ENCODE assay signal across 10 mouse cellular contexts in the genomic region with DNA sequence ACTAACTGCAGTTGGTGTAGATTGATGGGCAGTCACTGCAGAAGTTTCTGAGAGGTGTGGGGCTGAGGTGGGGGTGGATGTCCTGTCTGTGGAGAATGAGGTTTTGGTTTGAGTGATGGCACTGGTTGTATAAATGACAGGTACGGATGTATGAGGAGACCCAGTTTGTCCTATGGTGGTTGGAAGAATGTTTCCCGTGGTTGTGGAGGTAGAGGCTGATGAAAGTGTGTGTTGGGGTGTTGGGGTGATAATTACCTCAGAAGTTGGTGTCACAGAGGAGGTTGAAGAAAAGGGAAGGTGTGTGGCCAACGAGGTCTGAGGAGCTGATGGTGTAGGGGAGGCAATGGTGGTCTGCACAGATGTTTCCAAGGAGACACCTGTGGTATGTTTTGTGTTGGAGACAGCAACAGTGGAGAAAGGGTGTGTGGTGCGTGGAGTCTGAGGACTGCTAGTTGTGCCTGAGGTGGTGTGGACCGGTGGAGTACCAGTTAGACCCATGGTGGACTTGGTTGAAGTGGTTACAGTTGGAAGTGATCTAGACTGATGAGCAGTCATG. TPM values are rescaled to one million over a fixed set of nuclear protein-coding genes. Genes with fewer than 3 reads are reported as not detected.
DNase-seq lines count a peak whose midpoint lies in the region; ATAC-seq and TF ChIP-seq lines count a peak whose summit lies in the region.
"Not testable (repeated sequence)": the region's sequence is repeated elsewhere in the genome, so short reads cannot be mapped to it uniquely, and the experiment has no call there.
"Had no signal": no experiment of that assay in that cellular context is flagged by ENCODE, and none has a peak within 500 bp of the region (broad histone marks: within the 10 kb centered on the region; RNA-seq: fewer than 3 reads in every experiment).

No protein-coding gene starts in this region.

- 87% methylated on average over 5 of the region's 5 CpGs for WGBS in hindbrain, embryonic 12.5 days
- WGBS in kidney, embryonic 14.5 days, result 83% methylated on average over 5 of the region's 5 CpGs
- WGBS in liver, embryonic 13.5 days (ENCODE audit: insufficient replicate concordance), result 76% methylated on average over 5 of the region's 5 CpGs
- 85% methylated on average over 5 of the region's 5 CpGs for whole genome bisulfite sequencing in neural tube, embryonic 12.5 days

- POLR2A ChIA-PET in Patski (lab: Charles Lee), result not testable (repeated sequence)

- H3K4me3 ChIP-seq in hindbrain, embryonic 12.5 days; kidney, embryonic 14.5 days (ENCODE audit: low read length); liver, embryonic 13.5 days (replicated peaks); neural tube, embryonic 12.5 days: not testable (repeated sequence)

- H3K27me3 ChIP-seq in Patski; hindbrain, embryonic 12.5 days; kidney, embryonic 14.5 days (ENCODE audit: control insufficient read depth, insufficient read depth, low read length); liver, embryonic 13.5 days; neural tube, embryonic 12.5 days (replicated peaks): not testable (repeated sequence)

- not testable (repeated sequence) for H3K27ac ChIP-seq in hindbrain, embryonic 12.5 days; kidney, embryonic 14.5 days (ENCODE audit: low read depth, low read length); liver, embryonic 13.5 days; neural tube, embryonic 12.5 days

- peak; percentile 32 for ATAC-seq in Patski
- peak; percentile 26 for ATAC-seq in erythroblast, adult 5-6 weeks (replicated peaks; ENCODE audit: low FRiP score, poor library complexity, severe bottlenecking)
- ATAC-seq in hindbrain, embryonic 12.5 days (ENCODE audit: low FRiP score), result peak; percentile 67
- peak; percentile 62 for ATAC-seq in kidney, embryonic 14.5 days (ENCODE audit: low FRiP score, low TSS enrichment)
- ATAC-seq in liver, embryonic 13.5 days (ENCODE audit: low read depth), result peak; percentile 28
- peak; percentile 25 for ATAC-seq in megakaryocyte-erythroid progenitor cell, adult 5-6 weeks (replicated peaks; ENCODE audit: low FRiP score, low TSS enrichment, poor library complexity, severe bottlenecking)
- ATAC-seq in neural tube, embryonic 12.5 days (ENCODE audit: low FRiP score, low read depth), result peak; percentile 52; the same call in 1 of the 2 replicates

- not testable (repeated sequence) for H3K4me2 ChIP-seq in hindbrain, embryonic 12.5 days (replicated peaks); kidney, embryonic 14.5 days (replicated peaks; ENCODE audit: low read depth, low read length); liver, embryonic 13.5 days; neural tube, embryonic 12.5 days (replicated peaks)

- H3K9ac ChIP-seq in hindbrain, embryonic 12.5 days; kidney, embryonic 14.5 days (ENCODE audit: low read depth, low read length); liver, embryonic 13.5 days; neural tube, embryonic 12.5 days: not testable (repeated sequence)

- CTCF ChIA-PET in Patski (lab: Charles Lee), result interaction anchor here (1.0 kb wide), 1 partner anchor 10 kb away, joined by 3 read pairs; no protein-coding TSS in a partner anchor

- H3K9me3 ChIP-seq in hindbrain, embryonic 12.5 days (replicated peaks); kidney, embryonic 14.5 days (ENCODE audit: control insufficient read depth, low read length); liver, embryonic 13.5 days (replicated peaks); neural tube, embryonic 12.5 days: not testable (repeated sequence)

- DNase-seq in Patski (ENCODE audit: low read depth, low spot score); liver, embryonic 13.5 days: not testable (repeated sequence)
- DNase-seq in heart, adult 11 months, result peak; percentile 94

- not testable (repeated sequence) for TF ChIP-seq CTCF in Patski (IDR thresholded peaks at IDR 0.05)

- H3K36me3 ChIP-seq in hindbrain, embryonic 12.5 days; kidney, embryonic 14.5 days (ENCODE audit: control insufficient read depth, insufficient read depth, low read length); neural tube, embryonic 12.5 days: not testable (repeated sequence)
- H3K36me3 ChIP-seq in liver, embryonic 13.5 days, result peaks cover 16% of the 10 kb centered on the region

- H3K4me1 ChIP-seq in hindbrain, embryonic 12.5 days; kidney, embryonic 14.5 days (ENCODE audit: control insufficient read depth, insufficient read depth, low read length); liver, embryonic 13.5 days (replicated peaks); neural tube, embryonic 12.5 days: not testable (repeated sequence)

- in situ Hi-C loops in Patski (cut with MboI; ENCODE audit: low pct_unique_long_range_greater_than_20kb), result not testable (repeated sequence)

RNA-seq across cellular contexts. Expression of gene Muc6, which starts 15.7 kb away (rescaled TPM):
- polyA plus RNA-seq in Patski (2021), result 0.05 TPM
- under 0.01 TPM in 1 of 2 replicates, not detected in the other for total RNA-seq in erythroblast, adult 5-6 weeks (2015; ENCODE audit: low replicate concordance)
- total RNA-seq in erythroblast, adult 5-6 weeks (2017; ENCODE audit: low replicate concordance), result 0.28 TPM in 1 of 2 replicates, not detected in the other
- polyA plus RNA-seq in hindbrain, embryonic 12.5 days (2016; fragmentation: Nextera tagmentation; extraction: Ambion mirVana), result 0.17 and 0.30 TPM in 2 replicates
- 0.09 and 0.31 TPM in 2 replicates for polyA plus RNA-seq in kidney, embryonic 14.5 days (2014; fragmentation: Nextera tagmentation; extraction: Ambion mirVana)
- polyA plus RNA-seq in liver, embryonic 13.5 days (2015; fragmentation: Nextera tagmentation; extraction: Ambion mirVana), result 1.1 and 1.7 TPM in 2 replicates
- total RNA-seq in megakaryocyte-erythroid progenitor cell, adult 5-6 weeks (2014; fragmentation: Nextera tagmentation), result 3.4 and 5.8 TPM in 2 replicates
- 0.38 TPM in 1 of 2 replicates, not detected in the other for total RNA-seq in megakaryocyte-erythroid progenitor cell, adult 5-6 weeks (2017)
- 0.20 and 0.23 TPM in 2 replicates for polyA plus RNA-seq in neural tube, embryonic 12.5 days (2016; fragmentation: Nextera tagmentation; extraction: Ambion mirVana)
- total RNA-seq: adrenal gland, adult 8-10 months; heart, adult 18-20 months had no signal

RNA-seq across cellular contexts. Expression of gene Muc2, which starts 50.7 kb away (rescaled TPM):
- 0.33 TPM for polyA plus RNA-seq in Patski (2021)
- total RNA-seq in erythroblast, adult 5-6 weeks (2015; ENCODE audit: low replicate concordance), result 1.3 TPM in 1 of 2 replicates, not detected in the other
- 0.26 and 0.28 TPM in 2 replicates for total RNA-seq in erythroblast, adult 5-6 weeks (2017; ENCODE audit: low replicate concordance)
- 0.19 and 0.79 TPM in 2 replicates for polyA plus RNA-seq in hindbrain, embryonic 12.5 days (2016; fragmentation: Nextera tagmentation; extraction: Ambion mirVana)
- 0.14 and 0.61 TPM in 2 replicates for polyA plus RNA-seq in kidney, embryonic 14.5 days (2014; fragmentation: Nextera tagmentation; extraction: Ambion mirVana)
- 0.03 and 0.05 TPM in 2 replicates for polyA plus RNA-seq in liver, embryonic 13.5 days (2015; fragmentation: Nextera tagmentation; extraction: Ambion mirVana)
- not detected in 2 replicates for total RNA-seq in megakaryocyte-erythroid progenitor cell, adult 5-6 weeks (2014; fragmentation: Nextera tagmentation)
- total RNA-seq in megakaryocyte-erythroid progenitor cell, adult 5-6 weeks (2017), result not detected in 2 replicates
- polyA plus RNA-seq in neural tube, embryonic 12.5 days (2016; fragmentation: Nextera tagmentation; extraction: Ambion mirVana), result 0.23 and 0.27 TPM in 2 replicates
